In the genomic region with DNA sequence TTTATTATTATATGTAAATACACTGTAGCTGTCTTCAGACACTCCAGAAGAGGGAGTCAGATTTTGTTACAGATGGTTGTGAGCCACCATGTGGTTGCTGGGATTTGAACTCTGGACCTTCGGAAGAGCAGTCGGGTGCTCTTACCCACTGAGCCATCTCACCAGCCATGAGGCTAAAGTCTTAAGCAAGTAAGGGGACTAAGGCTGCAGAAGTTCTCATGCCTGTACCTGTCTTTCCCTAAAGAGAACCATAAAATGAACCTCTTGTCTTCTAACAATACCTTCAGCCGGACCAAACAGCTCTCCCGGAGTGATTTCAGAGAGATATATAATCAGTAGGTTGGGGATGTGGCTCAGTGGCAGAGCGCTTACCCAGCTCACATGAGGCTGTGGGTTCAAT, we compare ENCODE assay signal across 1 mouse cellular context.
TF ChIP-seq lines count a peak whose summit lies in the region.

No protein-coding gene starts in this region.

TF ChIP-seq in MEL, 35 proteins besides CTCF, POLR2A, EP300 and RAD21:
- peak; percentile 87 for TF ChIP-seq TBP (IDR thresholded peaks at IDR 0.05; ENCODE audit: low read depth, low read length)
